Mouse (Mus musculus) embryonic facial prominence, embryonic 10.5 days (tissue): ENCODE results near the gene Dennd2a. TPM values are rescaled to one million over a fixed set of nuclear protein-coding genes. Genes with fewer than 3 reads are reported as not detected.
"Not testable (repeated sequence)": the region's sequence is repeated elsewhere in the genome, so short reads cannot be mapped to it uniquely, and the experiment has no call there.

Experiments
- DNase-seq: peaks from one replicate; pipeline ENCODE4 v3.0.0-alpha.2; 2017; ENCODE audit warnings: low spot score
- H3K27ac ChIP-seq: fragments of 300-500 bp; sonication (generic); replicated peaks from 2 replicates; pipeline ENCODE4 v1.5.1; 2016; ENCODE audit warnings: mild to moderate bottlenecking
- H3K27me3 ChIP-seq: fragments of 300-500 bp; sonication (generic); replicated peaks from 2 replicates; pipeline ENCODE4 v1.6.1; 2016; ENCODE audit warnings: low read depth, mild to moderate bottlenecking; ENCODE audit not compliant: poor library complexity, severe bottlenecking
- H3K36me3 ChIP-seq: fragments of 300-500 bp; sonication (generic); replicated peaks from 2 replicates; pipeline ENCODE4 v1.6.1; 2016; ENCODE audit warnings: mild to moderate bottlenecking, moderate library complexity
- H3K4me1 ChIP-seq: fragments of 300-500 bp; sonication (generic); 2 replicates; pipeline ENCODE4 v1.6.1; 2016
- H3K4me3 ChIP-seq: fragments of 300-500 bp; sonication (generic); 2 replicates; pipeline ENCODE4 v1.5.1; 2016; ENCODE audit warnings: mild to moderate bottlenecking, moderate library complexity
- H3K9me3 ChIP-seq: fragments of 300-500 bp; sonication (generic); 2 replicates; pipeline ENCODE4 v1.6.1; 2016; ENCODE audit warnings: mild to moderate bottlenecking
- WGBS: fragments of 180-500 bp; shearing (Covaris S2); methylation state at CpG from one replicate; pipeline ENCODE4 v1.1.7; 2016; 5-methylcytosine and 5-hydroxymethylcytosine counted together
- polyA plus RNA-seq: library from polyadenylated mRNA; unstranded; fragments of >200 nt; fragmentation: Nextera tagmentation; extraction: Ambion mirVana; gene quantifications from 2 replicates; pipeline ENCODE4 v1.2.1, GENCODE M21; 2016

Gene Dennd2a
- polyA plus RNA-seq, 1 experiment from 2014 or later, result 34.3 TPM

- WGBS, result under 1% methylated on average over 82 of the region's 82 CpGs
Observed at GRCm38 (mm10) chr6:39419851-39420721, 137.6 kb downstream of the Dennd2a start, which contains the start of gene Mkrn1. Gene Mkrn1, minus strand, starts transcription at chr6:39420462.

DNA sequence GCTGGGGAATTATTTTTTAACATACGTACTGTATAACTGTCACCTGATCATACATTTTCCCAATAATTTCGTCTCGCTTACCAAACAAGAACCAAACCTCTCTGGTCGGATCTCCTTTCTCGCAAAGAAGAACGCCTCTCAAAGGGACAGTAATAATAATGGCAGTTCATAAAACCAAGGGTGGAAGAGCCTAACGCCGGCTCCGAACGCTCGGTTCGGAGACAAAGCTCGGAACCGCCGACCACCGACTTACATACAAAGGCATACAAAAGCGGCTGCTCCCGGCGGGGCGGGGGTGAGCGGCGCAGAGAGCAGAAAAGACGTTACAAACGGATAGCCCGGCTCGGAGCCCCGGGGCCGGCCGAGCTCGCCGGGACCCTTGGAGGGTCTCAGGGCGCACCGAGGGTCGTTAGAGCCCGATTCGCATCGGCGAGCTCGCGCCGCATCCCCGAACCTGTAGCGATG lies 138.2 kb downstream of the Dennd2a start:
- under 1% methylated on average over 43 of the region's 43 CpGs for WGBS
- Histone ChIP-seq H3K27me3 (peaks cover 31% of the 10 kb centered on the region), H3K36me3 (no peaks in the 10 kb centered on the region), H3K27ac (peak overlapping the region; percentile 91), H3K4me3 (peak overlapping the region; percentile 85), H3K9me3 (no peaks in the 10 kb centered on the region), H3K4me1 (peaks cover 10% of the 10 kb centered on the region; the same call in 1 of the 2 replicates)
- peak; percentile 69 for DNase-seq

More at GRCm38 (mm10) chr6:39419851-39420721, 137.6 kb downstream of the Dennd2a start, which contains the start of gene Mkrn1:
- Histone ChIP-seq H3K36me3 (no peaks in the 10 kb centered on the region), H3K27ac (peak within 1 kb of the TSS; percentile 91), H3K9me3 (no peaks in the 10 kb centered on the region), H3K27me3 (peaks cover 31% of the 10 kb centered on the region), H3K4me1 (peaks cover 10% of the 10 kb centered on the region; the same call in 1 of the 2 replicates), H3K4me3 (peak within 1 kb of the TSS; percentile 85)
- DNase-seq, result peak; percentile 87

- H3K36me3 ChIP-seq, DNase-seq, H3K9me3 ChIP-seq, H3K27ac ChIP-seq, H3K4me3 ChIP-seq: not testable (repeated sequence)
- Histone ChIP-seq H3K27me3 (peaks cover 26% of the 10 kb centered on the region), H3K4me1 (peaks cover 10% of the 10 kb centered on the region; the same call in 1 of the 2 replicates)
Observed at GRCm38 (mm10) chr6:39416654-39417053, 141.0 kb downstream of the Dennd2a start.

DNA sequence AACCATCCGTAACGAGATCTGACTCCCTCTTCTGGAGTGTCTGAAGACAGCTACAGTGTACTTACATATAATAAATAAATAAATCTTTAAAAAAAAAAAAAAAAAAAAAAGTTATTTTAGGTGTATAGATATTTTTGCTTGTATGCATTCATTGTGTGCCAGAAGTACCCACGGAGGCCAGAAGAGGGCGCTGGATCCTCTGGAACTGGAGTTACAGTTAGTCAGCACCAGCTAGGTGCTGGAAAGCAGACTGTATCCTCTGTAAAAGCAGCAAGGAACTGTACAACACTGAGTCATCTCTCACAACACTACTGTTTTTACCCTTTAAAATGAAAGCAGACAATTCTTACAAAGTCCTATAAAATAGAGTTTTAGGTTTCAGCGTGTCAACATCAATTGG lies 141.9 kb downstream of the Dennd2a start:
- Histone ChIP-seq H3K27me3 (peaks cover 17% of the 10 kb centered on the region), H3K4me1 (peaks cover 10% of the 10 kb centered on the region; the same call in 1 of the 2 replicates), H3K4me3 (no peak overlapping the region), H3K9me3 (no peaks in the 10 kb centered on the region), H3K36me3 (no peaks in the 10 kb centered on the region), H3K27ac (no peak overlapping the region)
- peak; percentile 65 for DNase-seq
- WGBS, result 45% methylated on average over 3 of the region's 5 CpGs

DNA sequence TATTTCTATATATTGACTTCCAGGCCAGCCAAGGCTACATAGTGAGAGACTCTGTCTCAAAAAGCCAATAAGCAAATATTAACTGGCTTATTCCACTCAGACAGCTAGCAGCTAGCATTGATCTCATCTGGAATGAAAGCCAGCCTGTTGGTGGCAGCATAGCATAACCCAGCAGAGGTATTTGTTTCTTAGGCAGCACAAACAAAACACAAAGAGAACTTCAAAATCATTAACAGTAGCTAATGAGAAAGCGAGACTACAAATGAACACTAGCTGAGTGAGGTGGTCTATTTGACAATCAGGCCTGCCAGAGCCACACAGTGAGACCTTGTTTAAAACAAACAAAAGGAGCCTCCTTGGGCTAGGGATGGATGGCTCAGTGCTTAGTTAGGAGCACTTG lies 143.6 kb downstream of the Dennd2a start:
- H3K36me3 ChIP-seq, result peaks cover 6% of the 10 kb centered on the region

More for the DNA sequence above, 143.6 kb downstream of the Dennd2a start:
- Histone ChIP-seq H3K4me1 (peaks cover 4% of the 10 kb centered on the region; the same call in 1 of the 2 replicates), H3K4me3 (no peak overlapping the region), H3K27ac (no peak overlapping the region), H3K27me3 (peaks cover 15% of the 10 kb centered on the region), H3K9me3 (no peaks in the 10 kb centered on the region)
- no peak for DNase-seq
- 82% methylated on average over 1 of the region's 1 CpGs for WGBS

Other genes starting within 250 kb of the Dennd2a start
- 38.0 and 43.6 TPM in 2 replicates for gene Slc37a3, start 180.2 kb downstream of the Dennd2a start, polyA plus RNA-seq
- 0.74 and 0.87 TPM in 2 replicates for gene Rab19, start 176.7 kb downstream of the Dennd2a start, polyA plus RNA-seq
- 46.4 and 51.2 TPM in 2 replicates for gene Mkrn1, start 137.4 kb downstream of the Dennd2a start, polyA plus RNA-seq
- gene Adck2, start 16.0 kb upstream of the Dennd2a start, polyA plus RNA-seq, result 21.3 and 26.1 TPM in 2 replicates
- 0.53 TPM in 1 of 2 replicates, not detected in the other for gene Gm42420, start 27.9 kb upstream of the Dennd2a start, polyA plus RNA-seq
- 274 and 279 TPM in 2 replicates for gene Ndufb2, start 34.7 kb upstream of the Dennd2a start, polyA plus RNA-seq
- 18.9 and 20.3 TPM in 2 replicates for gene Braf, start 167.6 kb upstream of the Dennd2a start, polyA plus RNA-seq